Mouse (Mus musculus): ENCODE data around the gene Trim47.

GRCm38 (mm10) chr11:116076836-116077235 lies 50.2 kb downstream of the Trim47 start:
- no peak for TF ChIP-seq POLR2A (IDR thresholded peaks at IDR 0.05; ENCODE audit: borderline replicate concordance, extremely low read depth, insufficient read depth, insufficient read length, poor library complexity, severe bottlenecking)
- no peak for TF ChIP-seq CTCF (IDR thresholded peaks at IDR 0.05; ENCODE audit: borderline replicate concordance, extremely low read depth, insufficient read depth, insufficient read length)
